Mouse (Mus musculus): Measurements from ENCODE around the gene Rgcc.

Gene Rgcc

DNA sequence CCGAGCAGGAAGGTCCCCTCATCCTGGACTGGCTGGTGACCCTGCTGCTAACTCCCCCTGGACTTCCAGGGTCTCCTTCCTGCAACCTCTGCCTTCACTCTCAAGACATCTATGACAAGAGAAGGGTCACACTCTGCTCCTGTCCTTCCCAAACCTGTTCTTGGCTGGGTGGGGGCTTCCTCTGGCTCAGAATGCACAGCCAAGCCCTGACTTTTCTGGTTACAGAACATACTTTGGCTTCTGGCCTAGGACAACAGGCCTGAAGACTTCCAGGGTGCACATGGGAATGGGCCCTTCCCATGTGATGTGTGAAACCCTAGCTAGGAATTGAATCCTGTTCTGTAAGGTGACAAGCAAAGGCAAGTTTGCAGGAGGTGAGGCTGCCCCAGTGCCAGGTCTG, 22.0 kb downstream of the Rgcc start:
- DNase-seq (ENCODE audit: low read depth, low spot score) = no peak

DNA sequence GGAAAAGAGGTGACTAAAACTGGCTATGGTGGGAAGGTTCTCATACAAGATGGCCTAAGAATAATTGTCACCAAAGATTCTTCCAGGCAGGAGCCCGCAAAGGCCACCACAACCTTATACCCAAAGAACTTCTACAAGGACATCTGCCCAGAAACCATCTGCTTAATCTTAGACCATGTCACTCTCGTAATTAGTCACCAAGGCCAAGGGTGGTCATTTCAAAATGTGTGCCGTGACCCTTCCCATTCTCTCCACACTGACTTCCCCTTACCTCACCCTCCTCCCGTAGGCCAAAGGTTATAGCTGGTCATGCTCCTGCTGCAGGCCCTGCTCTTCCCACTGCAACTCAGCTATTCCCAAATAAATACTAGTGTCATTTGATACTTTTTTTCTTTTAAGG, 22.5 kb downstream of the Rgcc start:
- no peak for DNase-seq (ENCODE audit: low read depth, low spot score)

DNA sequence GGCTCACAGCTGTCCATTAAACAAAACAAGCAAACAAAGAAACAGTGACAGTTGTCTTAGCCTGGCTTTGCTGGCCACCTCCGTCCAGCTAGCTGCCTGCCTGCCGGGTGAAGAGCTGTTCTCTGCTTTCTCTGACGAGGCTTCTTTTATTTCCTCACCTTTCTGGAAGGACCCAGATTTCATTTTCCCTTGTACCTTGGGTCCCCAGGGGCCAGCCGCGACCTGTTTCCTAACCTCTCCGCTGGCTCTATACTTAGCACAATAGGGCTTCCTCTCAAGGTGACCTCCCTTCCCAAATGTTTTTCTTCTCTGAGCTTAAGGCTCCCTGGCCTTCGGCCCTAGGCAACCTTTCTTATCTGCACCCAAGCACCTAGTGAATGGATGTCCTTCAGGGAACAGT, 23.5 kb downstream of the Rgcc start:
- no peak for DNase-seq (ENCODE audit: low read depth, low spot score)

DNA sequence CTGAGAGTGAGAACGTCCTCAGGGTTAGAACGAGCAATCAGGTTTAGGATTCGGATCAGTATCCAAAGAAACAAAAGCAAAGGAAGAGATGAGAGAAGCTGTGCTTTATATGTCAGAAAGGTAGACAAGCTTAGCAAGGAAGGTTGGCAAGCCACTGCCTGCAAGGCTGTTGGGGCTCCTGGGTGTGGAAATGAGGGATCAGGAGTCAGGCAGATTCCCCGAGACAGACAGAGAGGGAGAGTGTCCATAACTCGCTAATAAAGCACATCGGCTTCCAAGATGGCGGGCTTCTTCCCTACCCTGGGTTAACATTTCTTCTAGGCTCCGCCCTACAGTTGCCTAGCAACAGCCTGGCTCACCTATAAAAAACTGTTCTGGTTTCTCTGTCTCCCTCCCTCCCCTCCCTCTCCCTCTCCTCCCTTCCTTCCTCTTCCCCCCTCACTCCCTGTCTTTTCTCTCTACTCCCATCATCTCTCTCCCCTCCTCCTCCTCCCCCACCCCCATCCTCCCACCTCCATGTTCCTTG, 25.5 kb downstream of the Rgcc start:
- DNase-seq (ENCODE audit: low read depth, low spot score) = no peak

DNA sequence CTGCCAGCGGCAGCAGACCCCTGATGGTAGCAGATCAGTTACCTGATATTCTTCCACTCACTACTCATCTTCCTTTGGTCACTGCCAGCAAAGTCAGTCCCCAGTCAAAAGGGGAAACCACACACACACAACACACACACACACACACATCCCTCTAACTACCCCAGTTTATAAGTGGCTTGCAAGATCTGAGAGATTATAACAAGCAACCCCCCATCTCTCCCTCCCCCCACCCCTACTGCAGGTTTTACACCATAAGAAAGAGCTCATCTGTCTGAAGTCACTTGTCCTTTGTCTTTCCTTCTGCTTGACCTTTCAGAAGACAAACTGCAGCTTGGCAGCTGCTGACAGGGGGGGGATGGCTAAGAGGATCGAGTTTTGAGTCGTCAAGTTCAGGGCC, 26.0 kb downstream of the Rgcc start:
- DNase-seq (ENCODE audit: low read depth, low spot score) = no peak

DNA sequence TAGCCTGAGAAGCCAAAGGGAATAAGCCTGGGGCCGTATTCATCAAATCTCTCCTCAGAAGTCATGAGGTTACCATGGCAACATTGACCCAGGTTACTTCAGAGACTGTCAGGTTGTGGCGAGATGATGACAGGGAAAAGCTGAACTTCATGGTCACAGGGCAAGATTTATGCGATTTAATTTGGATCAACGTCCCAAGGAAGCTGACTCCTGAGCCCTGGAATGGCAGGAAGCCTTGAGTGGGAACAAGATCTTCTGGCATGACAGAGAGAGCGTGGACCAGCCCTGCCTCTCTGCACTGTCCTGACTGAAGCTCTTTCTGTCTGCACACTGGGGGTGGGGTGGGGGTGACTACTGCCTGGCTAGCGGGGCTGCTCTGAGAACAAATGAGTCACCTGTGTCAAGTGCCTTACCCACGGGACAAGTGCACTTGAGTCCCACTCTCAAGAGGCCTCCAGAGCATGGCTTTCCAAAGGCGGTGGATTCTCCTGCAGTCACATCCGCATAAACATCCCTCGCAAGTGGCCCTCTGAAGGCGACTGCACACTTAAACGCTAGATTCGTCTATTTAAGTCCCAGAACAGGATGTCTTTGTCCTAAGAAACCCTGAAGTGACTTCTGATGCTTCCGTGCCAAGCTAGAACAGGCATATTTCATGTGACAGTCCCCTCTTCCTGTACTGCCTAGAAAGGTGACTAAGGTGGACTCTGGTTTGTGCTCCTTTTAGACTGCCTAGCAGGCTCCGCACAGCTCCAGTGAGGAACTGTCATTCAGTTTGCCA, 27.6 kb downstream of the Rgcc start:
- DNase-seq (ENCODE audit: low read depth, low spot score) = no peak

DNA sequence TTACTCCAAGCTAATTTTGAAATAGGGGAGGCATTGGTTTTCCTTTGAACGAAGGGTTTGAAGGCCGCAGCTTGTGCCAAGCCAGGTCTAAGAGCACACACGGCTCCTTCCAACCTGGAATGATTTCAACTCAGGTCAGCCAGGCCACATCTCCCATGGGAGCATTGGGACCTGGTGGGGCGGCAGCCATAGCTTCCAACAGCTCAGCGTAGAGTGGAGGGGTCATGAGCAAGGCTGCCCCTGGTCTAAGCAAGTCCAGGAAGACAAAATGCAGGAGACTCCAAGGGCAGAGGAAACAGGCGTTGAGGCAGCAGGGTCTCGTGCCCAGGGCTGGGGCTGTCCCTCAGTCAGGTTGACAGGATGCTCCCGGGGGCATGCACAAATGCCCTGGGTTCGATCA, 28.5 kb downstream of the Rgcc start:
- no peak for DNase-seq (ENCODE audit: low read depth, low spot score)

DNA sequence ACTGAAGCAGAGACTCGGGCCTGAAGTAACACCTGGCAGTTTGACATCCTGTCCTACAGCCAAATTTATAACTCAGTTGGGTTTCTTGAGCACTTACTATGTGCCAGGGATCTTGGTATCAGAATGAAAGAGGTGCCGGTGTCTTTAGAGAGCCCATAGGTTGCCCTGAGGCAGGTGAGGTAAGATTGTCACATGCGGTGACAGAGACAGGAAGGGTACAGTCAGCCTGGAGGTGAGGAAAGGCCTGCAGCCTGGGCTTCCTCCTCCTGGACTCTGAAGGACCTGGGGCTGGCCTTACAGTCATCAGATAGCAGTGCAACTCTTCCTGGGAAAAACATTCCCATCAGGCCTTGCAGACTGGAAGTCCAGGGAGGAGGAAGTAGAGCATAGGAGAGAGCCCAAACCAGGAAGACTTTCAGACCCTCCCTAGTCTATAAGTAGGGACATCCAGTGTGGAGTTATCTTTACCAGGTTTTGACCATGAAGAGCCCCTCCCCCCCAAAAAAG, 29.2 kb downstream of the Rgcc start:
- DNase-seq (ENCODE audit: low read depth, low spot score) = no peak

DNA sequence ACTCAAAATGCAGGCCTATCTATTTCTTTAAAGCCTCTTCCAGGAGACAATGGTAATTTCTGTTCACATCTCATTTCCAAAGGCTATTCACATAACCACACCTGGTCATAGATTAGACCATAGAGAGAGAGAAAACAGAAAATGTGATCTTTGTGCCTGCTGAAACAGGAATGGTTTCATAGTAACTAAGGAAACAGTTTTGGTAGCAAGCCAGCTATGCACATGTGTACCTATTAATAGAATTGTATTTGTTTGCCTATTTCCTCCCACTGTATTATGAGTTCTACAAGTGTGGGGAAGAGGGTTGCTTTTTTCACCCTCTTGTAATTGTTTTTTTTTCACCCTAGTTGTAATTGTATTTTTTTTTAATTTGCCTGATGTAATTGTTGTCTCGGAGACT, 31.9 kb downstream of the Rgcc start:
- DNase-seq (ENCODE audit: low read depth, low spot score) = no peak

DNA sequence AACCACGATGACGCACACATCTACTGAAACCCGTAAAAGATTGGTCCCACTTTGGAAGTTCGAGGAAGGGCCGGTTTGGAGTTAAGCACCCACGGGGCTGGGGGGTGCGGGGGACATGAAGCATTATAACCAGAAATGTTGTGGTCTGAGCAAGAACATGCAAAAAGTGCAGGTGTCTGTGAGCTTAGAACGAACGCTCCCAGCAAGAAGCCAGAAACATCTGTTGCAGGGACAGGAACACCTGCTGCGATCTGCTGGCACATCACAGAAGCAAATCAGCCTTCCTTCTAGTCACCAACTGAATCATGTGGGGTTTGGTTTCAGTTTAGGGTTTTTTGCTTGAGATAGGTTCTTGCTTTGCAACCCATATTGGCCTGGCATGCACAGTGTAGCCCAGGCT, 33.6 kb downstream of the Rgcc start:
- DNase-seq (ENCODE audit: low read depth, low spot score) = no peak

DNA sequence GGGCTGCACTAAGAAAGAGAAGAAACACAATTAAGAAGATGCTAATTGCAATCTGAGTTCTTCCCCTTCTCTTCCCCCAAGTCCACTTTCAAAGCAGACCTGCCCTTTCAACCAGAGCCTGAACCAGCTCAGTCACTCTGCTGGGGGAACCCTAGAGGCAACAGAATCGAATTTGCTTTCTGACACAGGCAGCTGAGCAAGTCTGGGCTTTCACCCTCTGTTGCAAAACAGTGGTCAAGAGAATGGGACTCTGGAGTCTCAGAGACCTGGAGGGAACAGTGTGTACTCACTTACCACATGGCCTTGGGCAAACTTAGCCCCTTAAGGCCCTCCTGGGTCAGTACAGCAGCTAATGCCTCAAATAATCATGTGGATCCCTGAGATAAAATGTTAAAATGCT, 34.1 kb downstream of the Rgcc start:
- DNase-seq (ENCODE audit: low read depth, low spot score) = no peak

DNA sequence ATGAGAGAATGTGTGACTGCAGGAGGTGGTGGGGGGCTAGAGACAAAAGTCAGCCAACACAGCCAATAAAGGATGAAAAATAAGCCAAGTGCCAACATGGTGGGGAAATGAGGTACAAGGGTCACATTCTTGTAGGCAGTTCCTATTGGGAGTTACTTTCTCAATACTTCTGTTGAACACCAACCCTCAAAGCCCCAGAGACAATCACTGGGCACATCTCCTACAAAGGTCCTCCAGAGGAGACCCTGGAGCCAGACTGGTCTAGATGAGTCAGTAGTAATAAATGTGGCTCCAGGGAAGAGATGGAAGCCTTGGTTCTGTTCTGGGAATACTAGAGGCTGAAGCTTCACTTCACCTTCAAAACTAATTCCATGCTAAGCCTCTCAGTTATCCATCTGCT, 35.0 kb downstream of the Rgcc start:
- no peak for DNase-seq (ENCODE audit: low read depth, low spot score)

DNA sequence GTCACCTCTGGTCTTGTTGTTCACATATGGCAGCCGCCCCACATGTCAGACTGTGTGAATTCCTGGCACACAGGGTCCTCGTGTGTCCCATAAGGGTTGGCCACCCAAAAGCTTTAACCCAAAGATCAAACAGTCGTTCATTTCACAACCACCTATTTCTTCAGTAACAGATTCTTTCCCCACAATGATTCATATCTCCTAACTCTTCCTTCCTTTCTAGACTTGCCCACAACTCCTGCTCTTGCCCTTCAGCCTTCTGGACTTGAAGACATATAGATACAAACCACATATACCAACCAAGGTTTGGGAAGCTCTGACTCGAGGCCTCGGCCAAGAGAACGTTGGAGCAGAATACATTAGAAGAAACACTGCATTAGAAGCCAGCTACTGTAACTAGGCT, 35.7 kb downstream of the Rgcc start:
- no peak for DNase-seq (ENCODE audit: low read depth, low spot score)

DNA sequence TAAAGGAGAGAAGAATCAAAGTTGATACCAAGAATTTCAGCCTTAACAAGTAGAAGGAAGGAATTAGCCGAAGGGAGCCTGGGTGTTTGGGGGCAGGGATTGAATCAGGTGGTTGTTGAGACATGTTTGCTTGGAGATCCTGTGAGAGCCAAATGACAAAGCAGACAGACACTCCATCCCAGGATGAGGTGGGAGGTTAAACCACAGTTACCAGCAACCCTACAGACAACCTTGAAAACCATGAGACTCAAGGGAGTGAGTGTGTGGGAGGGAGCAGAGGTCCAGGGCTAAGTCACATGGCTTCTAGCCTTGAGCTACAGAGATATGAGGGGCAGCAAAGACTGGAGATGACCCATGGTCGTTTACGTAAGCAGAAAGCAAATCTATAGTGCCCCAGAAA, 38.1 kb downstream of the Rgcc start:
- DNase-seq (ENCODE audit: low read depth, low spot score) = no peak

DNA sequence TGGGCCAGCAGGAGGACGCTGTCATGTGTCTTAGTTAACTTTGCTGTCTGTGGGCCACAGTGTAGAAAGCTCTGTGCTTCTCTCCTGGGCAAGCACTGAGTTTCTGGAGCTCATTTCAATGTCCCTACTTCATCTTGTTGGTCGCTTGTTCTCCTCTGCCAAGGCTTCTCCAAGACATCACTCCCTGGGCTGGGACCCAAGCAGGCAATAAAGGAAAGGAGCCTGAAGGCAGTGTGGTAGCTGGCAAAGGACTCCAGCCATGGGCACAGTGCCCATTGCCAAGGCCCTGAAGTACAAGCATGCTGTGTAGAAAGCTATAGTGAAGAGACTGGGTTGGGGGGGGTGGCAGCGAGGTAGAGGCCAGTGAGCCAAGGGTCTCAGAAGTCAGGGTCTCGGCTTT, 38.8 kb downstream of the Rgcc start:
- no peak for DNase-seq (ENCODE audit: low read depth, low spot score)

DNA sequence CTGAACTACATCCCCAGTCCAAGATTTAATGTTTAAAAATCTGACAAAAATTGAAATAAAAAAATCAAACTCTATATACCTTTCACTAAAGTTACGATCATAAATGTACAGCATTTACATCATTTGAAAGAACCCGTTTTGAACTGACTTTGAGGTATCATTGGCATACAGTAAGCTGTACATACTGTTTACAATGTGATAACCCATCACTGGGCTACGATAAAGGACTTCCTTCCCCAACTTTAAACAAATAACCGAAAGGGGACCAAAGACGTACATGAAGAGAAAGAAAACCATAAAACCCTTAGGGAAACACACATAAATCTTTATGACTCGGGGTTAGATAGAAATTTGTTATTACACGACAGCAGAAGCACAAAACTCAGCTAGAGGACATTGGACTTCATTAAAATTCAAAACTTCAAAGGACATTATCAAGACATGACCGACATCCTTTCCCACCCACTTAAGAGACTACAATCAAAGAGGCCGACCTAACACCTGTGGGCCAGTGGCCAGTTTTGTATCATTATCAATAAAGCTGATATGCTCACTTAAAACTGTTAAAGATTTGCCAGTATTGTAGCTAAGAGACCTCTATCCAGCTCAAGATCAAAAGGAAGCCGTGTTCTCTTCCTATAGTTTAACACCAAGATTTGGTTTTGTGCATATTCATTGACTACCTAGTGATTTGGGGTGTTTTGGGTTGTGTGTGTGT, 42.2 kb downstream of the Rgcc start:
- no peak for DNase-seq (ENCODE audit: low read depth, low spot score)

DNA sequence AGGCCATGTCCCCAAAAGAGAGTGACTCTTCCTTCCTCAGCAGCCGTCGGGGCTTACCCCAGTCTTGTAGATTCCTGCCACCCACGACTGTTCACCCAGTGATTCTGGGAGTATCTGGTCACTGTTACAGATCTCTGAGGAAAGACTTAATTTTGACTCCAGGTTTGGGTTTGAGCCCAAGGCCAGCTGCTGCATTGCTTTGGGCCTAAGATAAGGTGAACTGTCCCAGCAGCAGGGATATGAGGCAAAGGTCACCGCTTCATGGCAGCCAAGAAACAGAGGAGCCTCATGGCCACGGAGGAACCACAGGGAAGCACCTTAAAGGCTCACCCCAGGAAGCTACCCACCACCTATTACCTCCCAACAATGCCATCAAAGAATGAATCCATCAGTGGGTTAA, 44.8 kb downstream of the Rgcc start:
- DNase-seq (ENCODE audit: low read depth, low spot score) = no peak

DNA sequence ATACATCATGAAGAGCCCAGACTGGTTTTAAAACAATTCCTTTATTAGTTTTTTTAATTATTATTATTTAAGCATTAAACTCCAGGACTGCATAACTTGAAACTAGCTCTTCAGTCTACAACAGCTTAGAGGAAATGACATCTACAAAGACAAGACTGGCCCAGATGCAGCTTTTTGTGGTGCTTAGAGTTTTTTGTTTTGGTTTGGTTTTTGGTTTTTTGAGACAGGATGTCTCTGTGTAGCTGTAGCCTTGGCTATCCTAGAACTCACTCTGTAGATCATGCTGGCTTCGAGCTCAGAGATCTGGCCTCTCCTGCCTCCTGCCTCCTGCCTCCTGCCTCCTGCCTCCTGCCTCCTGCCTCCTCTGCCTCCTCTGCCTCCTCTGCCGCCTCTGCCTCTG, 45.7 kb downstream of the Rgcc start:
- DNase-seq (ENCODE audit: low read depth, low spot score) = no peak

DNA sequence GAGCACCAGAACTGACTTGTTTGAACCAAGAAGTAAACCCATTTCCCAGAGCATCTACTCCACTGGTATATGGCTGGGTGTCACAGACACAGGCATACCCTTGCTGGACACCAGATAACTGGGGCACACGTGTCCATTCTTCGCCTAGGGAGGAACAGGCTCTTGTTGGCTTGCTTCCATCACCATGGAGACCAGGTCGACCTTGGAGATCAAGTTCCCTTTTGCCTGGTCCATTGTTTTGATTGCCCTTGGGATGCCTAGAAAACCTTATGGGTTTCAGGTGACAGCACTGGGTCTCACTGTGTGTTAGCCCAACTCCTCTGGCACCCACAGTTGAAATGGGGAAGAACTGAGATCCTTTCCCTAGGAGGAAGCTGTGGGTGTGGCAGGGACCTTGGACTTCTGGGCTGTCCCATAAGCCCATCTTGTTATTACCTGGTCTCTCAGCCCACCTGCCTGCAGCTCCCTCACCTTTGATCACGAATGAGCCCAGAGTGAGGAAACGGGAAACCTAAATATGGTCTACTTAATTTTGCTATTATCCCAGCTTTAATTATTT, 49.6 kb downstream of the Rgcc start:
- no peak for DNase-seq (ENCODE audit: low read depth, low spot score)

DNA sequence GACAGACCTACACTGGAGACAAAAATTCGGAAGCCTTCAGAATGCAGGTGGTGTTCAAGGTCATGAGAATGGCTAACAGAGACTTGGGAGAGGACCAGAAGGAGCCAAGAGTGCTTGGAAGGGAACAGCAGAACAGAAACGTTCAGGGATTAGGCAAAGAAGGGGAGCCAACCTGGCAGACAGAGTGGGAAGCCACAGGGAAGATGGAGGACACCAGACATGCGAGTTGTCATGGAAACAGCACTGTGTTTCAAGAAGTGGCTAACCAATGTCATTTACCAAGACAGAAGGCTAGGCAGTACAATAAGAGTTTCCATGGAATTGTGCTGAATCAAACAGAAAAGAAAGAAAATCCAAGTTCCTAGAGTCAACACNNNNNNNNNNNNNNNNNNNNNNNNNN, 56.9 kb downstream of the Rgcc start:
- no peak for DNase-seq (ENCODE audit: low read depth, low spot score)

DNA sequence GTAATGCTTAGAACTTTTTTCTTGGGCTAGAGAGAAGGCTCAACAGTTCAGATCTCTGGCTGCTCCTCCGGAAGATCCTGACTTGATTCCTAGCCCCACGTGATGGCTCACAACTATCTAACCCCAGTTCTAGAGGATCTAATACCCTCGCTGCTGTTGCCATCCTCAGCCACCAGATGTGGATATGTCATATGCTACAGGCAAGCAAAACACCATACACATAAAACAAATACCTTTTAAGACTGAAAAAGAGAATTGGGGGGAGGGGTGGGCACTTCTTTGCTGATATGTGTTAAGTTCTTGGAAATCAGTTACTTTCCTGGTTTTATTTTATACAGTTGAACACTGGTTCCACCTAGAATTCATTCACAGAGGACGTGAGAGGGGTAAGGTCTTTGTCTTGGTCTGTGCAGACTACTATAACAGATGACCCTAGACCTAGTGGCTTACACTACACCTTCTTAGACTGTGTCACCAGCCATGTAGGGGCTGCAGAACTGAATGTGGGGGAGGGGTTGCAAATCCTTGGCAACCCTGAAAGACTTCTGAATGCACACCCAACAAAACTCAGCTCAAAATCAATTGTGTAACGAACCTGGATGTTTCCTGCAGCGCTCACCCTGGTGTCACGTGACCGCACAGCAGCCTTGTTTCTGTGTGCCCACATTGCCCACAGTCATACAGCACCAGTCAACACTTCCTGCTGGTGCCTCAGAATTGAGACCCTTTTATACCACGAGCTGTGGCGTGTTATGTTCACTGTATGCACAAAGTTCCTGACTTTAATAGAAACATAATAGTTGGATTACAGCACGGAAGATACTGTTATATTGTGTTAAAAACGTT, 58.2 kb downstream of the Rgcc start:
- DNase-seq (ENCODE audit: low read depth, low spot score) = no peak

DNA sequence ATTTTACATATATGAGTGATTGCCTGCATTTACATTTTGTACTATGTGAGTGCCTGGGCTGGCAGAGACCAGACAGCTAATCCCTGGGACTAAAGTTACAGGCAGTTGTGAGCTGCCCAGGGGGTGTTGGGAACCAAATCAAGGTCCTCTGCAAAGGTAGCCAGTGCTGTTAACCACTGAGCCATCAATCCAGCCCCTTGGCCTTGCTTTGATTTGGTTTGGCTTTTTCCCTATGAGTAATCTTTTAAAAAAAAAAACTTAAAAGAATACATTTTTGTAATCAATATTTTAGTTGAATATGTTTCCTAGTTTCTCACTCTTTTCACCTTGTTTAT, 59.1 kb downstream of the Rgcc start:
- DNase-seq (ENCODE audit: low read depth, low spot score) = no peak

Measured in embryo, embryonic 11.5 days (tissue).